Mouse (Mus musculus) spleen, adult 2 months (tissue): Measurements from ENCODE around the gene Mmadhc.

Source experiments
- CTCF ChIP-seq: fragments of 200-500 bp; IDR thresholded peaks from 2 replicates; pipeline ENCODE4 v1.5.1; 2011; ENCODE audit warnings: mild to moderate bottlenecking, inconsistent platforms; ENCODE audit not compliant: insufficient read depth, insufficient read length, insufficient replicate concordance; ENCODE audit errors: extremely low read depth
- POLR2A ChIP-seq: fragments of 200-500 bp; IDR thresholded peaks from 2 replicates; pipeline ENCODE4 v1.6.1; 2011; ENCODE audit warnings: low read depth, low read length, inconsistent platforms

- no peak for TF ChIP-seq CTCF
- TF ChIP-seq POLR2A: no peak
Observed at GRCm38 (mm10) chr2:50328181-50328580, 31.6 kb upstream of the Mmadhc start.
